Mouse (Mus musculus) CH12.LX (cell line): ENCODE data around the gene Vdr. TPM values are rescaled to one million over a fixed set of nuclear protein-coding genes. Genes with fewer than 3 reads are reported as not detected.

Source experiments
- DNase-seq: peaks from one replicate; pipeline ENCODE4 v3.0.0-alpha.2; 2013; ENCODE audit errors: extremely low read depth
- H3K27ac ChIP-seq: 2 replicates; pipeline ENCODE4 v1.5.1; 2012; ENCODE audit warnings: low read depth, mild to moderate bottlenecking, control low read depth, moderate library complexity; ENCODE audit not compliant: insufficient read depth
- H3K27me3 ChIP-seq: replicated peaks from 2 replicates; pipeline ENCODE3; 2012; ENCODE audit warnings: inconsistent platforms
- H3K36me3 ChIP-seq, 2 experiments: replicated peaks in 1 of 2; 2 replicates each; pipeline versions ENCODE3 to v1.6.1; 2012; ENCODE audit warnings: inconsistent platforms in 1 of 2, low read length in 1 of 2, mild to moderate bottlenecking in 1 of 2, mixed read lengths in 1 of 2, moderate library complexity in 1 of 2; ENCODE audit not compliant: control insufficient read depth in 1 of 2, insufficient read depth in 1 of 2
- H3K4me1 ChIP-seq, 2 experiments: 2 replicates each; pipeline ENCODE4 v1.6.1; 2012; ENCODE audit warnings: inconsistent platforms in 1 of 2, moderate library complexity in 1 of 2; ENCODE audit not compliant: insufficient read depth in 2 of 2, control insufficient read depth in 1 of 2
- H3K4me2 ChIP-seq: 2 replicates; pipeline ENCODE4 v1.6.1; 2012; ENCODE audit warnings: low read depth, mild to moderate bottlenecking, control low read depth; ENCODE audit not compliant: poor library complexity, insufficient read depth, severe bottlenecking
- H3K4me3 ChIP-seq, 3 experiments: fragments of 150-350 bp in 1 of 3; sonication (generic) in 1 of 3; replicated peaks in 1 of 3; 2 replicates each; pipeline versions ENCODE3 to v1.5.1; 2011 to 2012; ENCODE audit warnings: low read depth in 2 of 3, low read length in 2 of 3, mild to moderate bottlenecking in 2 of 3, moderate library complexity in 2 of 3, control low read depth in 1 of 3, improper control_type of control experiment in 1 of 3, inconsistent platforms in 1 of 3, mixed read lengths in 1 of 3; ENCODE audit not compliant: poor library complexity in 1 of 3
- H3K79me2 ChIP-seq: replicated peaks from 2 replicates; pipeline ENCODE4 v1.6.1; 2012; ENCODE audit warnings: mild to moderate bottlenecking, moderate library complexity; ENCODE audit not compliant: control insufficient read depth, poor library complexity, insufficient read depth, severe bottlenecking; ENCODE audit errors: extremely low read depth
- H3K9ac ChIP-seq: 2 replicates; pipeline ENCODE4 v1.6.1; 2012; ENCODE audit warnings: low read depth, mild to moderate bottlenecking, control low read depth, moderate library complexity; ENCODE audit not compliant: insufficient read depth
- H3K9me3 ChIP-seq: replicated peaks from 2 replicates; pipeline ENCODE3; 2012; ENCODE audit warnings: low read length, inconsistent platforms, mixed read lengths
- BHLHE40 ChIP-seq: IDR thresholded peaks from 2 replicates; pipeline ENCODE4 v1.6.1; 2011; ENCODE audit warnings: mild to moderate bottlenecking, low read depth, low read length, improper control_type of control experiment
- CTCF ChIP-seq, 2 experiments: IDR thresholded peaks in 1 of 2; conservative IDR thresholded peaks in 1 of 2; 2 replicates each; pipeline ENCODE4 v1.5.1; 2011 to 2012; ENCODE audit warnings: low read depth in 2 of 2, low read length in 2 of 2, improper control_type of control experiment in 1 of 2, inconsistent platforms in 1 of 2, mild to moderate bottlenecking in 1 of 2, moderate library complexity in 1 of 2
- E2F4 ChIP-seq: IDR thresholded peaks from 2 replicates; pipeline ENCODE4 v1.6.1; 2011; ENCODE audit warnings: low read depth, low read length, improper control_type of control experiment; ENCODE audit not compliant: insufficient replicate concordance
- ELF1 ChIP-seq: IDR thresholded peaks from 2 replicates; pipeline ENCODE4 v1.6.1; 2014; ENCODE audit warnings: low read depth, mild to moderate bottlenecking, inconsistent platforms, low read length, improper control_type of control experiment
- EP300 ChIP-seq: IDR thresholded peaks from 2 replicates; pipeline ENCODE4 v1.6.1; 2011; ENCODE audit warnings: low read length, improper control_type of control experiment
- GABPA ChIP-seq: IDR thresholded peaks from 2 replicates; pipeline ENCODE4 v1.6.1; 2012; ENCODE audit warnings: low read depth, low read length, improper control_type of control experiment, inconsistent platforms; ENCODE audit not compliant: insufficient replicate concordance
- HCFC1 ChIP-seq: IDR thresholded peaks from 2 replicates; pipeline ENCODE4 v1.6.1; 2012; ENCODE audit warnings: low read depth, mild to moderate bottlenecking, inconsistent platforms, low read length, improper control_type of control experiment
- IRF4 ChIP-seq: IDR thresholded peaks from 2 replicates; pipeline ENCODE4 v1.6.1; 2014; ENCODE audit warnings: low read depth, mild to moderate bottlenecking, inconsistent platforms, low read length, improper control_type of control experiment
- JUND ChIP-seq: conservative IDR thresholded peaks from 2 replicates; pipeline ENCODE4 v1.6.1; 2011; ENCODE audit warnings: low read depth, low read length, improper control_type of control experiment
- KAT2A ChIP-seq: IDR thresholded peaks from 2 replicates; pipeline ENCODE4 v1.6.1; 2012; ENCODE audit warnings: low read length, improper control_type of control experiment, inconsistent platforms; ENCODE audit not compliant: insufficient replicate concordance
- MAFK ChIP-seq: IDR thresholded peaks from 2 replicates; pipeline ENCODE4 v1.6.1; 2011; ENCODE audit warnings: low read length, improper control_type of control experiment; ENCODE audit not compliant: insufficient replicate concordance
- MAZ ChIP-seq: IDR thresholded peaks from 2 replicates; pipeline ENCODE4 v1.6.1; 2012; ENCODE audit warnings: low read depth, mild to moderate bottlenecking, inconsistent platforms, low read length, improper control_type of control experiment, moderate library complexity
- MEF2A ChIP-seq: IDR thresholded peaks from 2 replicates; pipeline ENCODE4 v1.6.1; 2014; ENCODE audit warnings: low read depth, mild to moderate bottlenecking, inconsistent platforms, low read length, improper control_type of control experiment, borderline replicate concordance
- MXI1 ChIP-seq: IDR thresholded peaks from 2 replicates; pipeline ENCODE4 v1.6.1; 2011; ENCODE audit warnings: mild to moderate bottlenecking, low read depth, low read length, improper control_type of control experiment
- NELFE ChIP-seq: IDR thresholded peaks from 2 replicates; pipeline ENCODE4 v1.6.1; 2011; ENCODE audit warnings: low read depth, low read length, improper control_type of control experiment
- NRF1 ChIP-seq: IDR thresholded peaks from 2 replicates; pipeline ENCODE4 v1.6.1; 2014; ENCODE audit warnings: low read depth, mild to moderate bottlenecking, inconsistent platforms, low read length, improper control_type of control experiment, moderate library complexity
- POLR2A ChIP-seq: IDR thresholded peaks from 2 replicates; pipeline ENCODE4 v1.6.1; 2011; ENCODE audit warnings: low read depth, mild to moderate bottlenecking, improper control_type of control experiment, low read length
- POLR2AphosphoS2 ChIP-seq: IDR thresholded peaks from 2 replicates; pipeline ENCODE4 v1.6.1; 2011; ENCODE audit warnings: low read depth, low read length, improper control_type of control experiment
- SIN3A ChIP-seq: IDR thresholded peaks from 2 replicates; pipeline ENCODE4 v1.6.1; 2012; ENCODE audit warnings: low read length, improper control_type of control experiment, inconsistent platforms
- SMC3 ChIP-seq: IDR thresholded peaks from 2 replicates; pipeline ENCODE4 v1.6.1; 2011; ENCODE audit warnings: low read depth, low read length, improper control_type of control experiment
- TBP ChIP-seq: conservative IDR thresholded peaks from 2 replicates; pipeline ENCODE4 v1.6.1; 2011; ENCODE audit warnings: low read depth, low read length, improper control_type of control experiment
- TCF12 ChIP-seq: IDR thresholded peaks from 2 replicates; pipeline ENCODE4 v1.6.1; 2014; ENCODE audit warnings: low read depth, mild to moderate bottlenecking, inconsistent platforms, low read length, improper control_type of control experiment
- USF1 ChIP-seq: IDR thresholded peaks from 2 replicates; pipeline ENCODE4 v1.6.1; 2014; ENCODE audit warnings: low read depth, mild to moderate bottlenecking, inconsistent platforms, low read length, improper control_type of control experiment
- USF2 ChIP-seq: conservative IDR thresholded peaks from 2 replicates; pipeline ENCODE4 v1.6.1; 2011; ENCODE audit warnings: low read depth, low read length, improper control_type of control experiment
- ZC3H11A ChIP-seq: IDR thresholded peaks from 2 replicates; pipeline ENCODE4 v1.6.1; 2012; ENCODE audit warnings: low read depth, mild to moderate bottlenecking, inconsistent platforms, low read length, improper control_type of control experiment
- ZKSCAN1 ChIP-seq: IDR thresholded peaks from 2 replicates; pipeline ENCODE4 v1.6.1; 2012; ENCODE audit warnings: low read depth, inconsistent platforms, low read length, improper control_type of control experiment, borderline replicate concordance
- ZMIZ1 ChIP-seq: IDR thresholded peaks from 2 replicates; pipeline ENCODE4 v1.6.1; 2012; ENCODE audit warnings: low read depth, mild to moderate bottlenecking, inconsistent platforms, low read length, improper control_type of control experiment
- dilution Hi-C: fragments of 300-500 bp; cut with MboI; formaldehyde crosslinking; loops from 2 replicates; pipeline ENCODE4 v1.14.3; 2020; ENCODE audit warnings: low sequenced_read_pairs; ENCODE audit not compliant: extremely low pct_unique_long_range_greater_than_20kb, extremely low pct_ligation_motif_present
- in situ Hi-C: fragments of 300-500 bp; cut with MboI; formaldehyde crosslinking; loops from 3 replicates; pipeline ENCODE4 v1.14.3; 2019; ENCODE audit warnings: low sequenced_read_pairs, low pct_ligation_motif_present, low pct_unique_long_range_greater_than_20kb, mixed read lengths
- polyA plus RNA-seq: library from polyadenylated mRNA; unstranded; fragments of >175 nt; gene quantifications from 2 replicates; pipeline ENCODE4 v1.2.1, GENCODE M21; 2012; ENCODE audit warnings: low read depth; ENCODE audit not compliant: insufficient read length
- total RNA-seq, 2 experiments: library from RNA; depleted of rRNA; stranded (reverse); fragments of 300-350 nt in 1 of 2; fragments of >200 nt in 1 of 2; gene quantifications; 2 replicates each; pipeline ENCODE4 v1.2.3; 2012 to 2014

The Vdr gene
- total and polyA plus RNA-seq, 3 experiments = 0.52 to 1.7 (median 0.68) TPM

GRCm38 (mm10) chr15:97898791-97899190, 11.6 kb downstream of the Vdr start:
- Histone ChIP-seq H3K4me2 (no peak overlapping the region), H3K4me3 (no peak overlapping the region), H3K4me1 (peaks cover 2 to 27% of the 10 kb centered on the region in 2 experiments; a peak in 3 of 4 replicates), H3K79me2 (no peaks in the 10 kb centered on the region), H3K9me3 (no peaks in the 10 kb centered on the region), H3K27me3 (peaks cover 2% of the 10 kb centered on the region), H3K27ac (no peak overlapping the region), H3K9ac (no peak overlapping the region), H3K36me3 (no peaks in the 10 kb centered on the region)
- in situ Hi-C loops (no loop called here), dilution Hi-C loops (no loop called here)
- TF ChIP-seq GABPA = no peak
- no peak for TF ChIP-seq ZMIZ1
- TF ChIP-seq MEF2A = no peak
- TF ChIP-seq MAZ = no peak
- TF ChIP-seq E2F4 = no peak
- TF ChIP-seq EP300 = no peak
- TF ChIP-seq MAFK = no peak
- no peak for TF ChIP-seq SMC3
- DNase-seq = no peak

- dilution Hi-C loops = no loop called here
- peaks cover 2% of the 10 kb centered on the region for H3K27me3 ChIP-seq
Observed at GRCm38 (mm10) chr15:97896861-97897654, 13.4 kb downstream of the Vdr start.

GRCm38 (mm10) chr15:97896347-97896746, 14.1 kb downstream of the Vdr start:
- H3K36me3 ChIP-seq = no peaks in the 10 kb centered on the region
- no peak overlapping the region for H3K9ac ChIP-seq
- no peaks in the 10 kb centered on the region for H3K9me3 ChIP-seq
- dilution Hi-C loops (no loop called here), in situ Hi-C loops (no loop called here)
- H3K4me3 ChIP-seq = no peak overlapping the region
- peaks cover 2% of the 10 kb centered on the region for H3K27me3 ChIP-seq
- H3K27ac ChIP-seq = no peak overlapping the region
- no peak overlapping the region for H3K4me2 ChIP-seq
- DNase-seq = no peak
- H3K4me1 ChIP-seq = peaks cover 5 to 42% of the 10 kb centered on the region in 2 experiments
- H3K79me2 ChIP-seq = no peaks in the 10 kb centered on the region
- TF ChIP-seq ZC3H11A (no peak), ZKSCAN1 (no peak), BHLHE40 (no peak), SIN3A (no peak), USF2 (no peak), MXI1 (no peak), MAZ (no peak), TBP (no peak), USF1 (no peak), EP300 (no peak), NRF1 (no peak), POLR2AphosphoS2 (no peak), IRF4 (no peak), MAFK (no peak), KAT2A (no peak), HCFC1 (no peak), E2F4 (no peak)

More at GRCm38 (mm10) chr15:97896861-97897654, 13.4 kb downstream of the Vdr start:
- TF ChIP-seq MAZ (no peak), JUND (no peak), NRF1 (no peak), BHLHE40 (no peak), POLR2A (no peak), ELF1 (no peak), SIN3A (no peak), NELFE (no peak), EP300 (no peak), CTCF (conservative IDR thresholded peaks at IDR 0.05 in 1 of 2, IDR thresholded peaks at IDR 0.05 in 1 of 2; ENCODE audit: low read depth in 2 of 2, low read length in 2 of 2) (no peak), TCF12 (no peak)
- Histone ChIP-seq H3K4me3 (no peak overlapping the region), H3K9ac (no peak overlapping the region), H3K36me3 (no peaks in the 10 kb centered on the region), H3K27ac (no peak overlapping the region), H3K9me3 (no peaks in the 10 kb centered on the region), H3K79me2 (no peaks in the 10 kb centered on the region), H3K4me2 (no peak overlapping the region), H3K4me1 (peaks cover 4 to 35% of the 10 kb centered on the region in 2 experiments)
- DNase-seq = no peak
- in situ Hi-C loops = no loop called here
